Mouse (Mus musculus) ES-Bruce4 (cell line): ENCODE data around the gene Grrp1.
A peak's percentile ranks its signal among the peaks of the same experiment; 100 is the strongest.

Experiments used
- CTCF ChIP-seq: IDR thresholded peaks from one replicate; pipeline ENCODE4 v1.8.1; 2011; ENCODE audit warnings: low read depth, low read length
- EP300 ChIP-seq: IDR thresholded peaks from 2 replicates; pipeline ENCODE4 v1.6.1; 2011; ENCODE audit warnings: low read depth, low read length; ENCODE audit not compliant: insufficient read depth
- POLR2A ChIP-seq: IDR thresholded peaks from one replicate; pipeline ENCODE4 v1.8.1; 2011; ENCODE audit warnings: low read length; ENCODE audit not compliant: insufficient read depth

- TF ChIP-seq POLR2A (no peak), CTCF (peak; percentile 85), EP300 (no peak)
Observed at GRCm38 (mm10) chr4:134292067-134292466, 38.2 kb upstream of the Grrp1 start.
